Mouse (Mus musculus) heart, adult 2 months (tissue): ENCODE measurements at regions not wholly inside any gene's neighbourhood (a gene's known extent, or its start where the extent isn't known, plus 50 kb on each side); places are given as distances from the start of the nearest gene placed in this dataset.

Experiments used
- DNase-seq, 2 experiments: peaks; one replicate each; pipeline ENCODE4 v3.0.0; 2021
- H3K27ac ChIP-seq: fragments of 200-600 bp; 2 replicates; pipeline ENCODE4 v1.8.1; 2022
- H3K27me3 ChIP-seq: fragments of 200-500 bp; 2 replicates; pipeline ENCODE4 v1.6.1; 2012; ENCODE audit warnings: mild to moderate bottlenecking, low read length, inconsistent platforms, mixed read lengths; ENCODE audit not compliant: control insufficient read depth, insufficient read depth
- H3K36me3 ChIP-seq: fragments of 200-500 bp; 2 replicates; pipeline ENCODE4 v1.6.1; 2012; ENCODE audit warnings: low read length, inconsistent platforms; ENCODE audit not compliant: control insufficient read depth, insufficient read depth
- H3K4me1 ChIP-seq: fragments of 200-500 bp; 2 replicates; pipeline ENCODE4 v1.6.1; 2011; ENCODE audit warnings: low read length; ENCODE audit not compliant: control insufficient read depth, insufficient read depth
- H3K4me3 ChIP-seq: fragments of 200-600 bp; 2 replicates; pipeline ENCODE4 v1.8.1; 2022
- H3K79me2 ChIP-seq: fragments of 200-500 bp; replicated peaks from 2 replicates; pipeline ENCODE4 v1.6.1; 2012; ENCODE audit warnings: mild to moderate bottlenecking, inconsistent platforms, low read length, moderate library complexity, mixed read lengths; ENCODE audit not compliant: control insufficient read depth, insufficient read depth
- H3K9ac ChIP-seq: fragments of 200-500 bp; 2 replicates; pipeline ENCODE4 v1.6.1; 2012; ENCODE audit warnings: low read depth, mild to moderate bottlenecking, control low read depth, inconsistent platforms, low read length, mixed read lengths
- CTCF ChIP-seq: fragments of 200-600 bp; IDR thresholded peaks from 2 replicates; pipeline ENCODE4 v1.8.1; 2022; ENCODE audit warnings: antibody characterized with exemption, mild to moderate bottlenecking, moderate library complexity
- EP300 ChIP-seq: fragments of 200-500 bp; IDR thresholded peaks from 2 replicates; pipeline ENCODE4 v1.6.1; 2011; ENCODE audit warnings: low read depth, low read length, control low read depth; ENCODE audit not compliant: insufficient read depth
- POLR2A ChIP-seq: fragments of 200-500 bp; IDR thresholded peaks from 2 replicates; pipeline ENCODE4 v1.6.1; 2011; ENCODE audit warnings: mild to moderate bottlenecking, low read depth, low read length, control low read depth; ENCODE audit not compliant: insufficient read depth
- WGBS: fragments of 180-500 bp; shearing (Covaris S2); methylation state at CpG from one replicate; pipeline ENCODE4 v1.1.7; 2018; 5-methylcytosine and 5-hydroxymethylcytosine counted together
- intact Hi-C: fragments of 180-260 bp; cut with DNase I; formaldehyde crosslinking; loops from one replicate; pipeline ENCODE4 v1.15.1; 2025

DNA sequence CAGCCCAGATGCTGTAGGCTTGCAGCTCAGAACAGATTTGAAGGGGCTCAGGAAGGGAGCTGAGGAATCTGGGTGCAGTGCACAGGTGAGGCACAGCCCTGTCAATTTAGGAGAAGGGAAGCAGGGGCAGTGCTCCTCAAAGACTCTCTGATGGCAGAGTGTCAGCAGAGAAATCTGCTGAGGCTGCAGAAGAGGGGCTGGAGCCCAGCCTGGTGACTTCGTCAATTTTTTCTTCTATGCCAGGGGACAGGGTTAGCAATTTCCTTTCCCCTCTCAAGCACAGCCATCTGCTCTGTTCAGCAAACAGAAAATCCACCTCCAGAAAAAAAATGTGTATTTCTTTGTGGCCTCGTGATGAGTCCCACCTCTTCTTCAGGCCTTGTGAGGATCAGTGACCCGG is 82.0 kb upstream of the Cpeb4 start:
- peaks cover 2% of the 10 kb centered on the region; the same call in 1 of the 2 replicates for H3K4me1 ChIP-seq
- DNase-seq = no peak
- intact Hi-C loops = no loop called here
- no peaks in the 10 kb centered on the region for H3K36me3 ChIP-seq
- no peak for TF ChIP-seq POLR2A
- TF ChIP-seq CTCF = no peak
- TF ChIP-seq EP300 = no peak
- no peak overlapping the region for H3K27ac ChIP-seq
- no peaks in the 10 kb centered on the region for H3K27me3 ChIP-seq
- no peak overlapping the region for H3K9ac ChIP-seq
- no peaks in the 10 kb centered on the region for H3K79me2 ChIP-seq
- H3K4me3 ChIP-seq = no peak overlapping the region
- 76% methylated on average over 3 of the region's 3 CpGs for WGBS

DNA sequence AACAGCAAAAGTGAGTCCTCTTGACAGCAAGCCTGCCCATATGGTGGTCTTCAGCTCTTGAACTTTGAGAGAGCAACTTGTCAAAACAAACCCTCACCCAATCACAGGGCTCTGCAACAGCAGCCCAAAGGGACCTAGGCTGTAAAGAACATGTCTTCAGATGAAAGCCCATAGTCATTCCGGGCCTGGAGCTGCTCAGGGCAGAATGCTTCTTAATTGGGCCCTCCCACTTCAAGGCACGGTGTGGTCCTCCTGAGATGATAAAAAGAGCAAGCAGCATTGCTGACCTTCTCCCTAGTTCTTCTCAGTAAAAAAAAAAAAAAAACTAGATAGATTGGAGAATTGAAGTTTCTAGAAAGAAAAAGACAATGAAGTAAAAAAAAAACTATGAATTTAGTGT is 80.7 kb upstream of the Cpeb4 start:
- Histone ChIP-seq H3K4me1 (peaks cover 2% of the 10 kb centered on the region; the same call in 1 of the 2 replicates), H3K36me3 (no peaks in the 10 kb centered on the region), H3K9ac (no peak overlapping the region), H3K27me3 (no peaks in the 10 kb centered on the region), H3K79me2 (no peaks in the 10 kb centered on the region), H3K27ac (no peak overlapping the region), H3K4me3 (no peak overlapping the region)
- TF ChIP-seq POLR2A (no peak), EP300 (no peak), CTCF (no peak)
- intact Hi-C loops = no loop called here
- no peak for DNase-seq
- 69% methylated on average over 2 of the region's 2 CpGs for WGBS

DNA sequence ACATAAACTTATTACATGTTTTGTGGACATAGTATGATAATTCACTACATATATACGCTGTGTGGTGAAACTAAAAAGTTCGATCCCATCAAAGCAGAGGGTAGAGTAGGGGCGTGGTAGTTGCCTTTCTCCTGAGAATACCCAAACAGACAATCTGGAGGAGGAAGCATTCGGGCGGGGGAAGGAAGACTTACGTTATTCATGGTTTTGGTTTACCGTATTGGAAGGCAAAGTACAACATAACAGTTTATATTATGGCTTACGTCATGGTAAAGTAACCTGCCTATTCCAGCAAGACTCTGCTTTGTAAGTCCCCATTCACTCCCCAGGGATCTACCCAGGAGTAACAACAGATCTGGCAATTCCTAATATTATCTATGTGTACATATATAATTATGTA is 76.9 kb upstream of the Cpeb4 start:
- no peaks in the 10 kb centered on the region for H3K36me3 ChIP-seq
- no peak overlapping the region for H3K9ac ChIP-seq
- TF ChIP-seq EP300 = no peak
- no peak for TF ChIP-seq POLR2A
- no peak for TF ChIP-seq CTCF
- intact Hi-C loops = loop anchor here (5.0 kb wide), 1 partner anchor 37 kb away; no protein-coding TSS in a partner anchor
- no peak overlapping the region for H3K4me3 ChIP-seq
- peaks cover 2% of the 10 kb centered on the region for H3K4me1 ChIP-seq
- no peak overlapping the region for H3K27ac ChIP-seq
- H3K79me2 ChIP-seq = no peaks in the 10 kb centered on the region
- WGBS = 86% methylated on average over 8 of the region's 8 CpGs
- DNase-seq = no peak
- H3K27me3 ChIP-seq = no peaks in the 10 kb centered on the region

DNA sequence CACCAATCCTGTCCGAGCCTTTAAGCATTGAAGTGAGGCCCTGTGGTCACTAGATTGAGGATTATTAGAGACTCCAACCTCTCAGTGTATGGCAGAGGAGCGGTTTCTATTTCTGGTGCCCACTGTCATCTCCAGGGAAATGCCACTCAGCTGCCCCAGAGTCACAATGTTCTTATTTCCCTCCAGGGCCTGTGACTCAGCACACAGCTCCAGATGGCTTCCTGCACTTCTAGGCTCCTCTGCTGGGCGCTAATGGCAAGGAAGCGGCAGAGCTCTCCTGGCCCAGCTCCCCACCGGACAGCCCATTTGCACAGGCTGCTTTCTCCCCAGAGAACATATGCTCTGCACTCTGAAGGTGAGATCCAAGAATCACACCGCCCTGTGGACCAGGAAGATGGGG is 75.8 kb upstream of the Cpeb4 start:
- Histone ChIP-seq H3K4me3 (peak overlapping the region; percentile 29), H3K79me2 (no peaks in the 10 kb centered on the region), H3K4me1 (peaks cover 2% of the 10 kb centered on the region), H3K27ac (peak overlapping the region; percentile 87), H3K36me3 (no peaks in the 10 kb centered on the region), H3K9ac (peak overlapping the region; percentile 53), H3K27me3 (no peaks in the 10 kb centered on the region)
- TF ChIP-seq EP300 = peak; percentile 93; the same call in 1 of the 2 replicates
- TF ChIP-seq POLR2A = peak; percentile 65
- peak; percentile 45 for TF ChIP-seq CTCF
- peak; percentile 62 to 82 for DNase-seq
- WGBS = 15% methylated on average over 6 of the region's 6 CpGs
- intact Hi-C loops = loop anchor here (1.0 to 5.0 kb wide), 3 partner anchors 36 to 79 kb away; partner anchors contain the start of gene Cpeb4

- Histone ChIP-seq H3K36me3 (no peaks in the 10 kb centered on the region), H3K4me1 (peaks cover 6% of the 10 kb centered on the region), H3K27ac (no peak overlapping the region), H3K4me3 (no peak overlapping the region), H3K79me2 (no peaks in the 10 kb centered on the region), H3K27me3 (no peaks in the 10 kb centered on the region), H3K9ac (no peak overlapping the region)
- no peak for TF ChIP-seq CTCF
- no peak for TF ChIP-seq EP300
- TF ChIP-seq POLR2A = no peak
- intact Hi-C loops = no loop called here
- DNase-seq = no peak
- WGBS = 83% methylated on average over 4 of the region's 4 CpGs
Measured at GRCm38 (mm10) chr11:31801575-31801974, 70.4 kb upstream of the Cpeb4 start.

GRCm38 (mm10) chr11:31803319-31803891 is 68.6 kb upstream of the Cpeb4 start:
- H3K4me3 ChIP-seq = no peak overlapping the region
- H3K4me1 ChIP-seq = peaks cover 10% of the 10 kb centered on the region
- H3K36me3 ChIP-seq = no peaks in the 10 kb centered on the region
- no peak for DNase-seq
- intact Hi-C loops = no loop called here
- no peaks in the 10 kb centered on the region for H3K79me2 ChIP-seq
- no peak overlapping the region; the same call in 1 of the 2 replicates for H3K27ac ChIP-seq
- 32% methylated on average over 3 of the region's 3 CpGs for WGBS
- H3K27me3 ChIP-seq = no peaks in the 10 kb centered on the region
- no peak overlapping the region for H3K9ac ChIP-seq
- TF ChIP-seq EP300 (no peak), POLR2A (no peak), CTCF (no peak)
